Mouse (Mus musculus) stomach, embryonic 14.5 days (tissue): Measurements from ENCODE around the gene Foxc2. TPM values are rescaled to one million over a fixed set of nuclear protein-coding genes. Genes with fewer than 3 reads are reported as not detected.

Experiments used
- ATAC-seq: fragments of 200-750 bp; cut with Nextera tagmentation; 2 replicates; pipeline ENCODE4 v1.8.0; 2017; ENCODE audit warnings: low read depth, moderate TSS enrichment; ENCODE audit not compliant: insufficient number of reproducible peaks, insufficient read depth, low FRiP score
- H3K27ac ChIP-seq: fragments of 300-500 bp; sonication (generic); 2 replicates; pipeline ENCODE4 v1.5.1; 2014; ENCODE audit warnings: mild to moderate bottlenecking, low read length, moderate library complexity, mixed read lengths
- H3K27me3 ChIP-seq: fragments of 300-500 bp; sonication (generic); 2 replicates; pipeline ENCODE4 v1.6.1; 2014; ENCODE audit warnings: low read length, control low read depth, mixed read lengths; ENCODE audit not compliant: control insufficient read depth, insufficient read depth
- H3K36me3 ChIP-seq: fragments of 300-500 bp; sonication (generic); 2 replicates; pipeline ENCODE4 v1.6.1; 2014; ENCODE audit warnings: mild to moderate bottlenecking, control low read depth, low read length, moderate library complexity, mixed read lengths; ENCODE audit not compliant: control insufficient read depth, insufficient read depth
- H3K4me1 ChIP-seq: fragments of 300-500 bp; sonication (generic); 2 replicates; pipeline ENCODE4 v1.6.1; 2014; ENCODE audit warnings: low read length, control low read depth, mixed read lengths; ENCODE audit not compliant: control insufficient read depth, insufficient read depth
- H3K4me2 ChIP-seq: fragments of 300-500 bp; sonication (generic); replicated peaks from 2 replicates; pipeline ENCODE4 v1.6.1; 2014; ENCODE audit warnings: low read depth, low read length, control low read depth
- H3K4me3 ChIP-seq: fragments of 300-500 bp; sonication (generic); 2 replicates; pipeline ENCODE4 v1.5.1; 2014; ENCODE audit warnings: low read depth, low read length, control low read depth
- H3K9ac ChIP-seq: fragments of 300-500 bp; sonication (generic); replicated peaks from 2 replicates; pipeline ENCODE4 v1.6.1; 2014; ENCODE audit warnings: low read depth, mild to moderate bottlenecking, control low read depth, low read length, moderate library complexity, mixed read lengths
- H3K9me3 ChIP-seq: fragments of 300-500 bp; sonication (generic); 2 replicates; pipeline ENCODE4 v1.6.1; 2016; ENCODE audit warnings: low read depth, low read length, control low read depth; ENCODE audit not compliant: control insufficient read depth
- WGBS: fragments of 180-500 bp; shearing (Covaris S2); extraction: QIAGEN DNeasy Blood & Tissue Kit; methylation state at CpG from one replicate; pipeline ENCODE4 v1.1.7; 2014; 5-methylcytosine and 5-hydroxymethylcytosine counted together
- polyA plus RNA-seq: library from polyadenylated mRNA; unstranded; fragments of >200 nt; fragmentation: Nextera tagmentation; extraction: Ambion mirVana; gene quantifications from 2 replicates; pipeline ENCODE4 v1.2.1, GENCODE M21; 2014

Foxc2 gene
- polyA plus RNA-seq, 1 experiment from 2014 or later, result 0.20 TPM

GRCm38 (mm10) chr8:121076555-121076954 is 39.4 kb upstream of the Foxc2 start:
- peak overlapping the region; percentile 92 for H3K27ac ChIP-seq
- peaks cover 15% of the 10 kb centered on the region; the same call in 1 of the 2 replicates for H3K27me3 ChIP-seq
- WGBS, result 27% methylated on average over 7 of the region's 7 CpGs
- H3K9ac ChIP-seq, result peak overlapping the region; percentile 4; the same call in 1 of the 2 replicates
- H3K4me3 ChIP-seq, result peak overlapping the region; percentile 12; the same call in 1 of the 2 replicates
- no peak for ATAC-seq
- no peaks in the 10 kb centered on the region for H3K9me3 ChIP-seq
- peak overlapping the region; percentile 58 for H3K4me2 ChIP-seq
- H3K36me3 ChIP-seq, result no peaks in the 10 kb centered on the region; the same call in 1 of the 2 replicates
- peaks cover 25% of the 10 kb centered on the region for H3K4me1 ChIP-seq

- peaks cover 13% of the 10 kb centered on the region for H3K4me1 ChIP-seq
- no peak for ATAC-seq
- peak overlapping the region; percentile 69 for H3K4me3 ChIP-seq
- 14% methylated on average over 14 of the region's 14 CpGs for WGBS
- H3K27me3 ChIP-seq, result peaks cover 22% of the 10 kb centered on the region; the same call in 1 of the 2 replicates
- peak overlapping the region; percentile 99 for H3K27ac ChIP-seq
- peak overlapping the region; percentile 78 for H3K4me2 ChIP-seq
- peak overlapping the region; percentile 92 for H3K9ac ChIP-seq
- H3K36me3 ChIP-seq, result no peaks in the 10 kb centered on the region; the same call in 1 of the 2 replicates
- H3K9me3 ChIP-seq, result no peaks in the 10 kb centered on the region
Measured at GRCm38 (mm10) chr8:121078721-121079120, 37.2 kb upstream of the Foxc2 start.

- peaks cover 9% of the 10 kb centered on the region for H3K4me1 ChIP-seq
- peaks cover 19% of the 10 kb centered on the region; the same call in 1 of the 2 replicates for H3K27me3 ChIP-seq
- WGBS, result 5% methylated on average over 7 of the region's 7 CpGs
- no peak for ATAC-seq
- no peaks in the 10 kb centered on the region for H3K9me3 ChIP-seq
- H3K27ac ChIP-seq, result peak overlapping the region; percentile 99
- H3K9ac ChIP-seq, result peak overlapping the region; percentile 92
- peak overlapping the region; percentile 78 for H3K4me2 ChIP-seq
- no peaks in the 10 kb centered on the region; the same call in 1 of the 2 replicates for H3K36me3 ChIP-seq
- peak overlapping the region; percentile 69 for H3K4me3 ChIP-seq
Measured at GRCm38 (mm10) chr8:121079201-121079600, 36.8 kb upstream of the Foxc2 start.

- H3K9me3 ChIP-seq, result no peaks in the 10 kb centered on the region
- ATAC-seq, result no peak
- 0 out of 2 replicates have a peak, but pooled peaks cover 19% of the 10 kb centered on the region for H3K27me3 ChIP-seq
- H3K4me1 ChIP-seq, result peaks cover 8% of the 10 kb centered on the region
- H3K9ac ChIP-seq, result peak overlapping the region; percentile 92
- peak overlapping the region; percentile 99 for H3K27ac ChIP-seq
- H3K4me2 ChIP-seq, result peak overlapping the region; percentile 78
- H3K36me3 ChIP-seq, result no peaks in the 10 kb centered on the region; the same call in 1 of the 2 replicates
- WGBS, result 10% methylated on average over 12 of the region's 12 CpGs
- H3K4me3 ChIP-seq, result peak overlapping the region; percentile 69
Measured at GRCm38 (mm10) chr8:121079944-121080343, 36.0 kb upstream of the Foxc2 start.

- H3K36me3 ChIP-seq, result no peaks in the 10 kb centered on the region; the same call in 1 of the 2 replicates
- H3K27me3 ChIP-seq, result 0 out of 2 replicates have a peak, but pooled peaks cover 19% of the 10 kb centered on the region
- WGBS, result under 1% methylated on average over 49 of the region's 49 CpGs
- no peak for ATAC-seq
- H3K4me3 ChIP-seq, result peak overlapping the region; percentile 69
- peaks cover 8% of the 10 kb centered on the region for H3K4me1 ChIP-seq
- peak overlapping the region; percentile 78 for H3K4me2 ChIP-seq
- H3K27ac ChIP-seq, result peak overlapping the region; percentile 99
- H3K9ac ChIP-seq, result peak overlapping the region; percentile 92
- H3K9me3 ChIP-seq, result no peaks in the 10 kb centered on the region
Measured at GRCm38 (mm10) chr8:121080361-121081090, 35.4 kb upstream of the Foxc2 start.

GRCm38 (mm10) chr8:121081398-121081797 is 34.6 kb upstream of the Foxc2 start:
- 5% methylated on average over 7 of the region's 7 CpGs for WGBS
- H3K9ac ChIP-seq, result peak overlapping the region; percentile 92

GRCm38 (mm10) chr8:121082218-121083092 is 33.5 kb upstream of the Foxc2 start:
- H3K27me3 ChIP-seq, result peaks cover 17% of the 10 kb centered on the region; the same call in 1 of the 2 replicates
- WGBS, result under 1% methylated on average over 57 of the region's 57 CpGs
- H3K27ac ChIP-seq, result peak overlapping the region; percentile 99
- H3K36me3 ChIP-seq, result peaks cover 4% of the 10 kb centered on the region; the same call in 1 of the 2 replicates
- peak overlapping the region; percentile 92 for H3K9ac ChIP-seq
- peaks cover 3% of the 10 kb centered on the region; the same call in 1 of the 2 replicates for H3K4me1 ChIP-seq
- no peaks in the 10 kb centered on the region for H3K9me3 ChIP-seq
- ATAC-seq, result no peak
- H3K4me3 ChIP-seq, result peak overlapping the region; percentile 69
- peak overlapping the region; percentile 78 for H3K4me2 ChIP-seq

More at GRCm38 (mm10) chr8:121081398-121081797, 34.6 kb upstream of the Foxc2 start:
- H3K36me3 ChIP-seq, result peaks cover 2% of the 10 kb centered on the region; the same call in 1 of the 2 replicates
- peaks cover 20% of the 10 kb centered on the region; the same call in 1 of the 2 replicates for H3K27me3 ChIP-seq
- H3K4me3 ChIP-seq, result peak overlapping the region; percentile 69
- no peak for ATAC-seq
- no peaks in the 10 kb centered on the region for H3K9me3 ChIP-seq
- peaks cover 8% of the 10 kb centered on the region for H3K4me1 ChIP-seq
- H3K27ac ChIP-seq, result peak overlapping the region; percentile 99
- peak overlapping the region; percentile 78 for H3K4me2 ChIP-seq
